Mouse (Mus musculus) limb, embryonic 14.5 days (tissue): ENCODE results near the gene Htra3. TPM values are rescaled to one million over a fixed set of nuclear protein-coding genes. Genes with fewer than 3 reads are reported as not detected.

Source experiments
- ATAC-seq: fragments of 200-750 bp; cut with Nextera tagmentation; 2 replicates; pipeline ENCODE4 v1.8.0; 2017; ENCODE audit warnings: low read depth, moderate number of reproducible peaks, moderate TSS enrichment; ENCODE audit not compliant: low FRiP score
- DNase-seq: peaks from one replicate; pipeline ENCODE4 v3.0.0-alpha.2; 2015; ENCODE audit warnings: low spot score
- H3K27ac ChIP-seq: fragments of 300-500 bp; sonication (generic); replicated peaks from 2 replicates; pipeline ENCODE4 v1.5.1; 2014; ENCODE audit warnings: low read depth, mild to moderate bottlenecking, low read length, moderate library complexity, mixed read lengths
- H3K27me3 ChIP-seq: fragments of 300-500 bp; sonication (generic); 2 replicates; pipeline ENCODE4 v1.6.1; 2014; ENCODE audit warnings: low read length, mixed read lengths; ENCODE audit not compliant: control insufficient read depth, insufficient read depth
- H3K36me3 ChIP-seq: fragments of 300-500 bp; sonication (generic); 2 replicates; pipeline ENCODE4 v1.6.1; 2014; ENCODE audit warnings: mild to moderate bottlenecking, low read length, moderate library complexity, mixed read lengths; ENCODE audit not compliant: control insufficient read depth, insufficient read depth
- H3K4me1 ChIP-seq: fragments of 300-500 bp; sonication (generic); 2 replicates; pipeline ENCODE4 v1.6.1; 2014; ENCODE audit warnings: antibody characterized with exemption, low read length, mixed read lengths; ENCODE audit not compliant: control insufficient read depth, insufficient read depth
- H3K4me2 ChIP-seq: fragments of 300-500 bp; sonication (generic); replicated peaks from 2 replicates; pipeline ENCODE4 v1.6.1; 2014; ENCODE audit warnings: low read depth, mild to moderate bottlenecking, low read length, moderate library complexity; ENCODE audit not compliant: severe bottlenecking
- H3K4me3 ChIP-seq: fragments of 300-500 bp; sonication (generic); replicated peaks from 2 replicates; pipeline ENCODE4 v1.5.1; 2014; ENCODE audit warnings: low read length
- H3K9ac ChIP-seq: fragments of 300-500 bp; sonication (generic); 2 replicates; pipeline ENCODE4 v1.6.1; 2014; ENCODE audit warnings: mild to moderate bottlenecking, low read depth, low read length, moderate library complexity; ENCODE audit not compliant: severe bottlenecking
- H3K9me3 ChIP-seq: fragments of 300-500 bp; sonication (generic); 2 replicates; pipeline ENCODE4 v1.6.1; 2016; ENCODE audit warnings: low read length; ENCODE audit not compliant: control insufficient read depth
- POLR2A ChIP-seq: fragments of 200-500 bp; IDR thresholded peaks from 2 replicates; pipeline ENCODE4 v1.8.0; 2012; ENCODE audit warnings: inconsistent platforms, mild to moderate bottlenecking, moderate library complexity, borderline replicate concordance; ENCODE audit not compliant: insufficient read depth, insufficient read length; ENCODE audit errors: extremely low read depth
- WGBS: fragments of 180-500 bp; shearing (Covaris S2); extraction: QIAGEN DNeasy Blood & Tissue Kit; methylation state at CpG from one replicate; pipeline ENCODE4 v1.1.7; 2014; 5-methylcytosine and 5-hydroxymethylcytosine counted together
- polyA plus RNA-seq, 2 experiments: library from polyadenylated mRNA; depleted of rRNA in 1 of 2; stranded (reverse) in 1 of 2; unstranded in 1 of 2; fragments of >200 nt; fragmentation: Nextera tagmentation in 1 of 2; extraction: Ambion mirVana in 1 of 2; gene quantifications; 2 replicates each; pipeline versions ENCODE4 v1.2.1 to v1.2.3; 2012 to 2014

Htra3 gene
- polyA plus RNA-seq, 2 experiments, result 48.8 to 59.2 TPM

- DNase-seq (no peak), ATAC-seq (no peak)
- 37% methylated on average over 4 of the region's 4 CpGs for WGBS
- H3K27me3 ChIP-seq, result no peaks in the 10 kb centered on the region
- no peaks in the 10 kb centered on the region for H3K9me3 ChIP-seq
- H3K36me3 ChIP-seq, result no peaks in the 10 kb centered on the region
- no peaks in the 10 kb centered on the region for H3K4me1 ChIP-seq
- H3K9ac ChIP-seq, result no peak overlapping the region
- H3K4me3 ChIP-seq, result no peak overlapping the region
- TF ChIP-seq POLR2A, result no peak
- H3K27ac ChIP-seq, result no peak overlapping the region
- no peak overlapping the region for H3K4me2 ChIP-seq
These were observed 38.4 kb upstream of the Htra3 start for GRCm38 (mm10) chr5:35717946-35718345.

- Histone ChIP-seq H3K9ac (no peak overlapping the region), H3K36me3 (no peaks in the 10 kb centered on the region), H3K9me3 (no peaks in the 10 kb centered on the region), H3K27ac (no peak overlapping the region), H3K27me3 (no peaks in the 10 kb centered on the region), H3K4me2 (no peak overlapping the region), H3K4me3 (no peak overlapping the region), H3K4me1 (no peaks in the 10 kb centered on the region)
- TF ChIP-seq POLR2A, result no peak
- ATAC-seq (no peak), DNase-seq (no peak)
- 73% methylated on average over 5 of the region's 5 CpGs for WGBS
These were observed 37.9 kb upstream of the Htra3 start for GRCm38 (mm10) chr5:35717455-35717854.

- Histone ChIP-seq H3K4me2 (no peak overlapping the region), H3K27me3 (no peaks in the 10 kb centered on the region), H3K27ac (no peak overlapping the region), H3K9me3 (no peaks in the 10 kb centered on the region), H3K4me3 (no peak overlapping the region), H3K36me3 (no peaks in the 10 kb centered on the region), H3K9ac (no peak overlapping the region), H3K4me1 (no peaks in the 10 kb centered on the region)
- DNase-seq (peak; percentile 94), ATAC-seq (peak; percentile 91)
- WGBS, result 47% methylated on average over 13 of the region's 13 CpGs
- no peak for TF ChIP-seq POLR2A
These were observed 34.2 kb upstream of the Htra3 start for GRCm38 (mm10) chr5:35713649-35714354.

GRCm38 (mm10) chr5:35712517-35712916, 32.9 kb upstream of the Htra3 start:
- no peak overlapping the region for H3K9ac ChIP-seq
- no peak for TF ChIP-seq POLR2A
- H3K4me1 ChIP-seq, result no peaks in the 10 kb centered on the region
- no peaks in the 10 kb centered on the region for H3K27me3 ChIP-seq
- no peaks in the 10 kb centered on the region for H3K9me3 ChIP-seq
- no peak for DNase-seq
- H3K4me2 ChIP-seq, result no peak overlapping the region
- ATAC-seq, result no peak
- H3K4me3 ChIP-seq, result no peak overlapping the region
- WGBS, result 61% methylated on average over 5 of the region's 5 CpGs
- no peaks in the 10 kb centered on the region for H3K36me3 ChIP-seq
- H3K27ac ChIP-seq, result no peak overlapping the region

- Histone ChIP-seq H3K36me3 (no peaks in the 10 kb centered on the region), H3K9ac (no peak overlapping the region), H3K4me2 (no peak overlapping the region), H3K4me1 (no peaks in the 10 kb centered on the region), H3K4me3 (no peak overlapping the region), H3K27me3 (no peaks in the 10 kb centered on the region), H3K9me3 (no peaks in the 10 kb centered on the region), H3K27ac (no peak overlapping the region)
- ATAC-seq (no peak), DNase-seq (no peak)
- no peak for TF ChIP-seq POLR2A
- 59% methylated on average over 3 of the region's 3 CpGs for WGBS
These were observed 31.3 kb upstream of the Htra3 start for GRCm38 (mm10) chr5:35710931-35711330.
